Mouse (Mus musculus): ENCODE results near the gene Fbn1.

GRCm38 (mm10) chr2:125492050-125492900, 15.5 kb downstream of the Fbn1 start:
- no peak for TF ChIP-seq CTCF (IDR thresholded peaks at IDR 0.05; ENCODE audit: low read depth)
- TF ChIP-seq EP300 (optimal IDR thresholded peaks at IDR 0.05), result no peak

All from stomach, postnatal 0 days (tissue).